Mouse (Mus musculus): Measurements from ENCODE around the gene Enox1.

The Enox1 gene

GRCm38 (mm10) chr14:77470577-77470976, 314.0 kb downstream of the Enox1 start:
- no peak for DNase-seq

DNA sequence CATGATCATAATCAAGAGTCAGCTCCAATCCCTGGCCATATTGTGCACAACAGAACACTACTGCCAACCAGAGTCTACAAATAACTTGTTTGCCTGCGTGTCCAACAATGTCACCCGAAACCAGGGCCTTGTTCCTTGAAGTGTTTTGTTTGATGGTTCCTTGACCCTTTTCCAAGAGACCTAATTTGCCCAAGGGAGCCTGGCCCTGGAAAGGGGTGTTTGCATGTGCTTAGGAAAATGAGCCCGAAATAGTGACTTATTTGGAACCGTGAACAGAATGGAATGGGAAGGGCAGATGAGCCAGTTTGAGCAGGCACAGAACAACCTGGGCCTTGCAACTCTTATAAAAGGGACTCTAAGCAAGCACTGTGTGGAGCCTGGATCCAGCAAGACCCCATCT, 316.9 kb downstream of the Enox1 start:
- DNase-seq, result no peak

GRCm38 (mm10) chr14:77474026-77474425, 317.5 kb downstream of the Enox1 start:
- DNase-seq, result no peak

GRCm38 (mm10) chr14:77475134-77475820, 318.7 kb downstream of the Enox1 start:
- DNase-seq, result no peak

DNA sequence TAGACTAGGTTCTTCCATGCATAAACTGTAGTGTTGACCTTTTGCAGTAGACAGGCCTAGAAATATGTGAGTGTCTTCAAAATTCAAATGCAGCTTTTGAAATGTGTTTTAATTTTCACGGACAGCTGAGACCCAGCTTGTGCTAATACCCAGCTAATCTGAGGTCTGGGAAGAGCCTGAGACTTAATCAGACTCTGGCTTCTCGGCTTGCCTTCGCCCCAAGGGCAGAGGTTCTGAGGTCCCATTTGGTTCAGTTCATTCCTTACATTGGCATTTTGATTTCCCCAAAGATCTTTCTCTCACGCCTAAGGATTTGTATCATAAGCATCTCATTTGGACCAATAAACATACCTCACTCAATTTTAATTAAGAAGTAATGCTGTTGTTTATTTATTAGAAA, 321.1 kb downstream of the Enox1 start:
- DNase-seq, result no peak

DNA sequence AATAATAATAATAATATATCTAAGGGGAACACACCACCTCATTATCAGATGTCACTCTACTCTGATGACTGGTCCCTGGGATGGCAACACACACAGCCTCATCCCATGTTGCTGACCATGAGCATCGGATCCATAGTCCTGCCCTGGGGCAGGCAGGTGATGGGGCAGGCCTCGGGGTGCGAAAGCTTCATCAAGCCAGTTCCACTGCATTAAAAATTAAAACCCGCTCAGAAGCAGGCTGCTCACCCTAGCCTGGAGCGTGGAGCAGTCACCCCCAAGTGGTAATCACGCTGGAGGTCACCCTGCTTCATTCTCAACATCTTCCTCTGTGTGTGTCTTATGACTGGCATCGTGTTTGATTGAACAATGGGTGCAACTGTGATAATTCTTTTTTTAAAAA, 321.6 kb downstream of the Enox1 start:
- no peak for DNase-seq

- DNase-seq, result no peak
Measured at GRCm38 (mm10) chr14:77478692-77479091, 322.1 kb downstream of the Enox1 start.

- peak; percentile 31 for DNase-seq
Measured at GRCm38 (mm10) chr14:77483076-77483475, 326.5 kb downstream of the Enox1 start.

DNA sequence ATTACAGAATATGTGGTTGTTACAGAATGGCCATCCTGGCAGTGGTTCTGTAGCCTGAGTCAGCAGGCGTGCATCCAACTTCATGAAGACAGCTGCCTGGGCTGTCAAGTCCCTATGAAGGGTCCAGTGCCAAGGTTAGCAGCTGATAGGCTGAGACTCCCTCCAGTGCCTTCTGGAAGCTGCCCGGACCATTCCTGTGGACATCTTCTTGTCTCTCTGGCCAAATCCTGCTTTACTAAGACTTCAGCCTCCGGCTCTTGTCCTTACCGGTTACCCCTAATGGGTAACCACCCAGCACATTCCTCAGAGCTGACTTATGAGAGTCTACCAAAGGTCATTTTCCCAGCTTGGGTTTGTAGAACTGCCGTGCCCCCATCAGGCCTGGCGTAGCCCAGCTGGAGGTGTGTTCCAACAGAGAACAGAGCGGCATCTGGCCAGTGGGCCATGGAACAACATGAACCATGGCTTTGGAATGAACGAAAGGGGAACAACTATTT, 328.4 kb downstream of the Enox1 start:
- DNase-seq, result no peak

DNA sequence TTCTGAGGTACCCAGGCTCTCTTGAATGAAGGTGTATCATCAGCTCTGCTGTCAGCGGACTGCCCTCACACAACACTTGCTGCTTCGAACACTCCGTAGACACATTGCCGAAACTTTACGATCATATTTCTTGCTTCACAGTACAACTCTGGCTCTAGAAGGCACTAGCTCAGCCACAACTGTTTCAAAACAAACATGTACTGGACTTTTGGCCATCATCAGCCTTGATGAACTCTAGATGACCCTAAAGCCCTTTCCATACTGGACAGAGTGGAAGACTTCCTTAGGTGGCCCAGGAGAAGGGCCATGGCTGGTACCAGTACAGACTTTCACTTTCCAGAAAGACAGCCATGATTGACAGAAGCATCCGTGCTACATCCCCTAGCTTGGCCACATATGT, 334.1 kb downstream of the Enox1 start:
- no peak for DNase-seq

DNA sequence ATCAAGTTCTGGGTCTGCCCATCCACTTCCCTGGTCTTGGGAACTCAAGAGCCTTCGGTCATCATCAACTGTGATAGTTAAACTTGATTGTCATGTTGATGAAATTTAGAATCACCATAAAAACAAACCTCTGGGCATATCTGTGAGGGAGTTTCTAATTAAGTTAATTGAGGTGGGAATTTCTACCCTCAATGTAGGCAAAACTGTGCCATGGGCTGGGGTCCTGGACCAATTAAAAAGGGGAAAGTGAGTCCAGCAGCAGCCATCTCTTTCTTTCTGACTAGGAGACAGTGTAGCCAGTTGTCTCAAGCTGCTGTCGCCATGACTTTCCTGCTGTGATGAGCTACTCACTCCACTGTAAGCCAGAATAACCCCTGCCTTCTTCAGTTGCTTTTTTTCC, 335.2 kb downstream of the Enox1 start:
- no peak for DNase-seq

GRCm38 (mm10) chr14:77499996-77500581, 343.5 kb downstream of the Enox1 start:
- no peak for DNase-seq

DNA sequence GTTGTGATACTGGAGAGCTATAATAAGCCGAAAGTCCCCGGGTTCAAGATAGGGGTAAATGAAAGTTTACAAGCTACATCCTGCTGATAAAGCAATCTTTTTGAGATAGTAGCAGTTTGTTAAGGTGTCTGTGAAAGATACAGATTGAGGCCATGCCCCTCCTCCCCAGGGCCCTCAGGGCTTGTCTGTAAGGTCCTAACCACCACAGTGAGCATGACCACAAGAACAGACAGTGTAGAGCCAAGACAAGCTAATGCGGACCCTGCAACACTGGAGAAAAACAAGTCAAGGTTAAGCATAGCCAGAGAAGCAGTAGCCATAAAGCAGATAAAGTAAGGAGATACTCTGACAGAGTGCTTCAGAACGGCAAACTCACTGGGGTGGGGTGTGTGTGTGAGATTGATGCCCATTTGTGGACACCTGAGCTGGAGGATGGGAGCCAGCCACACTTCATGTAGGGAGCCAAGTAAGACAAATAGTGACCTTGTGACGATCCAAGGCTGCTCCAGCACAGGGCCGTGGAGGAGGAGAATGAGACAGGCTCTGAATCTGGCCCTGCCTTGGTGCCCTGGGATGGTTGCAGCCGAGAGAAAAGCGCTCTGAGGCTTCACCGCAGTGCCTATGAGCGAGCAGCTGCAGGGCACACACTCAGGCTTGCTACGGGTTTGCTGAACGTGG, 348.0 kb downstream of the Enox1 start:
- no peak for DNase-seq

GRCm38 (mm10) chr14:77506341-77506740, 349.8 kb downstream of the Enox1 start:
- no peak for DNase-seq

GRCm38 (mm10) chr14:77508036-77508435, 351.5 kb downstream of the Enox1 start:
- DNase-seq, result no peak

- no peak for DNase-seq
Measured at GRCm38 (mm10) chr14:77509042-77509441, 352.5 kb downstream of the Enox1 start.

DNA sequence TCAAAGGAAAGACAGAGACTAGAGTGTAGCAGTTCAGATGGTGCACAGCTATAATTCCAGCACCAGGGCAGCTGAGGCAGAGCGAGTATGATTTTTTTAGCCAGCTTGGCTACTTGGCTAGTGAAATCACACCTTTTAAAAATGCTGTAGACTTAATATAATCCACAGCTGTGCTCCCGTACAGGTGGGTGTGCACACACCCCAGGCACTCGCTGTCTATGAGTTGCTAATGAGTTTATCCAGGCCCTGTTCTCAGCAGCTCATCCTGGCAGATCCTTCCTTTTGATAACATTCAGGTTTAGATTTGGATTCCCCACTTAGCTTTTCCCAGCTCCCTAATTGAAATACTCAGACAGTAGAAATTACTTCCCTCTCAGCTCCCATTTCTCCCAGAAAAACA, 353.4 kb downstream of the Enox1 start:
- DNase-seq, result no peak

- no peak for DNase-seq
Measured at GRCm38 (mm10) chr14:77511137-77511870, 354.7 kb downstream of the Enox1 start.

- no peak for DNase-seq
Measured at GRCm38 (mm10) chr14:77518017-77518416, 361.5 kb downstream of the Enox1 start.

GRCm38 (mm10) chr14:77518941-77519695, 362.6 kb downstream of the Enox1 start:
- DNase-seq, result no peak

- no peak for DNase-seq
Measured at GRCm38 (mm10) chr14:77519701-77520100, 363.1 kb downstream of the Enox1 start.

DNA sequence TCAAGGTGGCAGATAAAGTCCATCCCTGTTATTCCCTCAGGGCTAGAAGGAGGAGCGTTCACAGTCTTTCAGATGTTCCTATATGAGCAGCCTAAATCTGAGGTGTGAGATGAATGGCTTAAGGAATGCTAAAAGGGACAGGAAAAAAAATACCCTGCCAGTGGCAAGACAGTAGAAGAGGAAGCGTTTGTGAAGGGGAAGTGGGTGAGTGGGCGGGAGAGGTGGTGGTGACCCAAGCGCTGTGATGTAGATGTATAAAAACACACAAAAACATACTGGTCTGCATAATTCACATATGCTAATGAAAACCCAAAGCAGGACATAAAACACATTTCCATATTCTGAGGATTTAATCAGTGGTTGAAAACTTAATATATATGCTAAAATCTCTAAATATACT, 367.7 kb downstream of the Enox1 start:
- no peak for DNase-seq

GRCm38 (mm10) chr14:77526262-77526661, 369.7 kb downstream of the Enox1 start:
- no peak for DNase-seq

All from thymus, postnatal 4 days (tissue).